Mouse (Mus musculus): ENCODE measurements around the gene Lgr4.

Lgr4 gene

GRCm38 (mm10) chr2:109946426-109946825 is 29.0 kb downstream of the Lgr4 start:
- no peak for DNase-seq (ENCODE audit: extremely low read depth, insufficient read length, low spot score)

- no peak for DNase-seq (ENCODE audit: extremely low read depth, insufficient read length, low spot score)
Measured at GRCm38 (mm10) chr2:109949519-109949918, 32.1 kb downstream of the Lgr4 start.

GRCm38 (mm10) chr2:109950311-109950710 is 32.9 kb downstream of the Lgr4 start:
- no peak for DNase-seq (ENCODE audit: extremely low read depth, insufficient read length, low spot score)

- DNase-seq (ENCODE audit: extremely low read depth, insufficient read length, low spot score): no peak
Measured at GRCm38 (mm10) chr2:109951050-109951449, 33.6 kb downstream of the Lgr4 start.

GRCm38 (mm10) chr2:109953048-109953717 is 35.7 kb downstream of the Lgr4 start:
- DNase-seq (ENCODE audit: extremely low read depth, insufficient read length, low spot score): no peak

GRCm38 (mm10) chr2:109953893-109954292 is 36.4 kb downstream of the Lgr4 start:
- no peak for DNase-seq (ENCODE audit: extremely low read depth, insufficient read length, low spot score)

GRCm38 (mm10) chr2:109955060-109955459 is 37.6 kb downstream of the Lgr4 start:
- DNase-seq (ENCODE audit: extremely low read depth, insufficient read length, low spot score): no peak

- DNase-seq (ENCODE audit: extremely low read depth, insufficient read length, low spot score): no peak
Measured at GRCm38 (mm10) chr2:109955910-109956309, 38.5 kb downstream of the Lgr4 start.

GRCm38 (mm10) chr2:109956785-109957184 is 39.3 kb downstream of the Lgr4 start:
- no peak for DNase-seq (ENCODE audit: extremely low read depth, insufficient read length, low spot score)

GRCm38 (mm10) chr2:109958692-109959406 is 41.4 kb downstream of the Lgr4 start:
- DNase-seq (ENCODE audit: extremely low read depth, insufficient read length, low spot score): peak; percentile 48

- DNase-seq (ENCODE audit: extremely low read depth, insufficient read length, low spot score): peak; percentile 5
Measured at GRCm38 (mm10) chr2:109959407-109960075, 42.1 kb downstream of the Lgr4 start.

- no peak for DNase-seq (ENCODE audit: extremely low read depth, insufficient read length, low spot score)
Measured at GRCm38 (mm10) chr2:109960246-109960645, 42.8 kb downstream of the Lgr4 start.

GRCm38 (mm10) chr2:109961174-109961573 is 43.7 kb downstream of the Lgr4 start:
- no peak for DNase-seq (ENCODE audit: extremely low read depth, insufficient read length, low spot score)

- no peak for DNase-seq (ENCODE audit: extremely low read depth, insufficient read length, low spot score)
Measured at GRCm38 (mm10) chr2:109963591-109964258, 46.3 kb downstream of the Lgr4 start.

- DNase-seq (ENCODE audit: extremely low read depth, insufficient read length, low spot score): no peak
Measured at GRCm38 (mm10) chr2:109965753-109966420, 48.4 kb downstream of the Lgr4 start.

- DNase-seq (ENCODE audit: extremely low read depth, insufficient read length, low spot score): no peak
Measured at GRCm38 (mm10) chr2:109966863-109967262, 49.4 kb downstream of the Lgr4 start.

GRCm38 (mm10) chr2:109969381-109969780 is 51.9 kb downstream of the Lgr4 start:
- DNase-seq (ENCODE audit: extremely low read depth, insufficient read length, low spot score): no peak

- no peak for DNase-seq (ENCODE audit: extremely low read depth, insufficient read length, low spot score)
Measured at GRCm38 (mm10) chr2:109969926-109970532, 52.6 kb downstream of the Lgr4 start.

- no peak for DNase-seq (ENCODE audit: extremely low read depth, insufficient read length, low spot score)
Measured at GRCm38 (mm10) chr2:109970744-109971410, 53.4 kb downstream of the Lgr4 start.

- no peak for DNase-seq (ENCODE audit: extremely low read depth, insufficient read length, low spot score)
Measured at GRCm38 (mm10) chr2:109972310-109972709, 54.9 kb downstream of the Lgr4 start.

All from 3134 (cell line).